Mouse (Mus musculus): ENCODE measurements around the gene Ano2. TPM values are rescaled to one million over a fixed set of nuclear protein-coding genes. Genes with fewer than 3 reads are reported as not detected.

Ano2 gene
- polyA plus RNA-seq, 1 experiment from 2014 or later: 0.25 TPM

GRCm38 (mm10) chr6:125748646-125749045 is 58.4 kb downstream of the Ano2 start:
- no peaks in the 10 kb centered on the region for H3K9me3 ChIP-seq (replicated peaks)
- H3K27me3 ChIP-seq: no peaks in the 10 kb centered on the region
- H3K36me3 ChIP-seq: no peaks in the 10 kb centered on the region
- H3K4me2 ChIP-seq (replicated peaks): no peak overlapping the region
- no peak overlapping the region for H3K4me3 ChIP-seq
- ATAC-seq (ENCODE audit: low FRiP score): no peak
- no peak overlapping the region for H3K9ac ChIP-seq
- WGBS: 52% methylated on average over 3 of the region's 3 CpGs
- no peak overlapping the region for H3K27ac ChIP-seq
- H3K4me1 ChIP-seq: peaks cover 9% of the 10 kb centered on the region; the same call in 1 of the 2 replicates

DNA sequence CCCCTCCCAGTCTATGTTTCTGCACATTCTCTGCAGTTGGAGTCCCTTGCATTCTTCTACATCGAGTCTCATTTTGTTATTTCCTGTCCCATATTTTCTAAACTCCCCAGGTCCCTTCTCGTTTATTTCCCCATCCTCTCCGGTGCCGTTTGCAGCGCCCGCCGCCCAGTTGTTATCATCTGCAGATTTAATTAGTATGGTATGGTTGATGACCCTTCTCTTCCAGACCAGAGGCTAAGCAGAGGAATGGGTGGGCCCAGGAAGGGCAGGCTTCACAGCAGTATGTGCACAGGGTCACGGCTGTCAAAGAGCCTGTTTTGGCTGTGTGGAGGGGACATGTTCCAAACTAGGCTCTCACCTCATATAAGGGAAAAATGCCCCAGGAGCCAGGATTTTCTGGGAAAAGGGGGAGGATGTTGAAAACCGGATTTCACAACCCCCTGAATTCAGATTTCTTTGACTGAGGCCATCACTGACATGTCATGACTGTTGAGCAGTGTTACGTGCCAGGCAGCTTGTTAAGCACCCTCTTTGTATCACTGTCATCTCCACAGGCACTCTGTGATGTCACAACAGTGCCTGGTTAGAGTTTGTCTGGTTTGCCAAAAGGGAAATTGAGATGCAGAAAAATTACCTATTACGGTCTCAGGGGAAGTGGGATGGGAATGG is 72.8 kb downstream of the Ano2 start:
- Histone ChIP-seq H3K27me3 (no peaks in the 10 kb centered on the region), H3K4me2 (replicated peaks) (no peak overlapping the region), H3K27ac (no peak overlapping the region), H3K9me3 (replicated peaks) (no peaks in the 10 kb centered on the region), H3K4me1 (no peaks in the 10 kb centered on the region), H3K4me3 (no peak overlapping the region), H3K9ac (no peak overlapping the region), H3K36me3 (no peaks in the 10 kb centered on the region)
- ATAC-seq (ENCODE audit: low FRiP score): no peak
- 80% methylated on average over 11 of the region's 11 CpGs for WGBS

GRCm38 (mm10) chr6:125773256-125773655 is 83.0 kb downstream of the Ano2 start:
- no peak overlapping the region for H3K4me2 ChIP-seq (replicated peaks)
- ATAC-seq (ENCODE audit: low FRiP score): no peak
- H3K4me1 ChIP-seq: no peaks in the 10 kb centered on the region
- no peak overlapping the region for H3K4me3 ChIP-seq
- H3K36me3 ChIP-seq: no peaks in the 10 kb centered on the region
- H3K27me3 ChIP-seq: no peaks in the 10 kb centered on the region
- H3K9me3 ChIP-seq (replicated peaks): no peaks in the 10 kb centered on the region
- 42% methylated on average over 5 of the region's 5 CpGs for WGBS
- H3K9ac ChIP-seq: no peak overlapping the region
- H3K27ac ChIP-seq: no peak overlapping the region

DNA sequence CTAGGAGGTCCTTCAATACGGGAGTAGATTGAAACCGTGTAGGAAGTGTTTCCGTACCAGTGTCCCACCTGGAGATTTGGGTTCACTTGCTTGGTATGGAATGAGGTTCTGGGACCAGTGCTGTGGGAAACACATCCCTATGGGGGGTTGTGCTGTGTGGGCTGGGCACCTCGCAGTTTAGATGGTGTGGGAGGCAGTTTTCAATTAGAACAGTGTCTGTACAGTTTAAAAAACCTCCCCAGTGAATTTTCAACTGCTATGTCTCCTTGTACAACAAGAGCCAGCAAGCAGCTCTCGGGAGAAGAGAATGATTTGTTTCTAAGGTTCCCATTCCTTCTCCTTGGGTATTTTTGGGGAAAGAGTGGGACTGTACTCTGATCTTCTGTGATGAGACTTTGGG is 86.1 kb downstream of the Ano2 start:
- no peaks in the 10 kb centered on the region for H3K9me3 ChIP-seq (replicated peaks)
- H3K27me3 ChIP-seq: no peaks in the 10 kb centered on the region
- no peaks in the 10 kb centered on the region for H3K36me3 ChIP-seq
- H3K9ac ChIP-seq: no peak overlapping the region
- H3K4me1 ChIP-seq: no peaks in the 10 kb centered on the region
- no peak overlapping the region for H3K27ac ChIP-seq
- no peak for ATAC-seq (ENCODE audit: low FRiP score)
- no peak overlapping the region for H3K4me2 ChIP-seq (replicated peaks)
- WGBS: 78% methylated on average over 5 of the region's 5 CpGs
- no peak overlapping the region for H3K4me3 ChIP-seq

- Histone ChIP-seq H3K36me3 (no peaks in the 10 kb centered on the region), H3K9ac (no peak overlapping the region), H3K9me3 (replicated peaks) (no peaks in the 10 kb centered on the region), H3K4me2 (replicated peaks) (no peak overlapping the region), H3K27ac (no peak overlapping the region), H3K4me3 (no peak overlapping the region), H3K4me1 (no peaks in the 10 kb centered on the region), H3K27me3 (no peaks in the 10 kb centered on the region)
- ATAC-seq (ENCODE audit: low FRiP score): no peak
- 71% methylated on average over 8 of the region's 8 CpGs for WGBS
These were observed 112.7 kb downstream of the Ano2 start for GRCm38 (mm10) chr6:125802954-125803353.

GRCm38 (mm10) chr6:125803364-125804011 is 113.3 kb downstream of the Ano2 start:
- Histone ChIP-seq H3K9me3 (replicated peaks) (no peaks in the 10 kb centered on the region), H3K27me3 (no peaks in the 10 kb centered on the region), H3K4me1 (no peaks in the 10 kb centered on the region), H3K9ac (no peak overlapping the region), H3K27ac (no peak overlapping the region), H3K4me2 (replicated peaks) (0 out of 2 replicates have a peak overlapping the region, but pooled peaks have one; percentile 0), H3K36me3 (no peaks in the 10 kb centered on the region), H3K4me3 (no peak overlapping the region)
- 53% methylated on average over 20 of the region's 20 CpGs for WGBS
- ATAC-seq (ENCODE audit: low FRiP score): no peak

GRCm38 (mm10) chr6:125808996-125809649 is 118.9 kb downstream of the Ano2 start:
- 65% methylated on average over 9 of the region's 9 CpGs for WGBS
- Histone ChIP-seq H3K27ac (no peak overlapping the region), H3K4me1 (no peaks in the 10 kb centered on the region), H3K27me3 (no peaks in the 10 kb centered on the region), H3K36me3 (no peaks in the 10 kb centered on the region), H3K4me3 (no peak overlapping the region), H3K9ac (no peak overlapping the region), H3K9me3 (replicated peaks) (no peaks in the 10 kb centered on the region), H3K4me2 (replicated peaks) (no peak overlapping the region)
- no peak for ATAC-seq (ENCODE audit: low FRiP score)

GRCm38 (mm10) chr6:125811395-125811794 is 121.2 kb downstream of the Ano2 start:
- Histone ChIP-seq H3K27ac (no peak overlapping the region), H3K4me1 (no peaks in the 10 kb centered on the region), H3K4me3 (no peak overlapping the region), H3K9me3 (replicated peaks) (no peaks in the 10 kb centered on the region), H3K4me2 (replicated peaks) (no peak overlapping the region), H3K9ac (no peak overlapping the region), H3K27me3 (no peaks in the 10 kb centered on the region), H3K36me3 (no peaks in the 10 kb centered on the region)
- 43% methylated on average over 2 of the region's 2 CpGs for WGBS
- ATAC-seq (ENCODE audit: low FRiP score): no peak

DNA sequence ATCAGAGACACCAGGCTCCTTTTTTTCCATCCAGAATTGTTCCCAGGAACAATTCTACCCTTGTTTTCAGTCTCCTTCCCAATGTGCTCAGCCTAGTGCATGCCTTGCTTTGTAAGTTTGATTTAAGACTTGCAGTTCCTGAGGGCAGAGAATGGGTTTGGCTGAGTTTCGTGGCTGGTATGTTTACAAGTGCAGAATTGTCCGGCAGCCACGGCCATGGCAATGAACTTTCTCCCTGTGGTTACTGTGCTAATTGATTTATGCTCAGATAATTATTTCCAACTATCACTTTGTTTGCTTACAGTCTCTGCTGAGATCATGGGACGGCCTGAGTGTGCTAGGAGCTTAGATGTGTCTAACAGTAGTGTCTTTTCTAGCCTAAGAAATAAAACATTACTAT is 147.9 kb downstream of the Ano2 start:
- H3K27me3 ChIP-seq: no peaks in the 10 kb centered on the region
- 81% methylated on average over 4 of the region's 4 CpGs for WGBS
- H3K27ac ChIP-seq: no peak overlapping the region
- no peak for ATAC-seq (ENCODE audit: low FRiP score)
- H3K36me3 ChIP-seq: no peaks in the 10 kb centered on the region
- H3K9me3 ChIP-seq (replicated peaks): no peaks in the 10 kb centered on the region
- H3K9ac ChIP-seq: no peak overlapping the region
- no peaks in the 10 kb centered on the region for H3K4me1 ChIP-seq
- H3K4me2 ChIP-seq (replicated peaks): no peak overlapping the region
- H3K4me3 ChIP-seq: no peak overlapping the region

GRCm38 (mm10) chr6:125841284-125841683 is 151.1 kb downstream of the Ano2 start:
- Histone ChIP-seq H3K4me3 (no peak overlapping the region), H3K9ac (no peak overlapping the region), H3K4me2 (replicated peaks) (no peak overlapping the region), H3K9me3 (replicated peaks) (no peaks in the 10 kb centered on the region), H3K27ac (no peak overlapping the region), H3K36me3 (no peaks in the 10 kb centered on the region), H3K27me3 (no peaks in the 10 kb centered on the region), H3K4me1 (no peaks in the 10 kb centered on the region)
- ATAC-seq (ENCODE audit: low FRiP score): no peak
- 82% methylated on average over 3 of the region's 3 CpGs for WGBS

GRCm38 (mm10) chr6:125851196-125851595 is 161.0 kb downstream of the Ano2 start:
- WGBS: 84% methylated on average over 4 of the region's 4 CpGs

GRCm38 (mm10) chr6:125858294-125858693 is 168.1 kb downstream of the Ano2 start:
- Histone ChIP-seq H3K4me3 (no peak overlapping the region), H3K27me3 (no peaks in the 10 kb centered on the region), H3K36me3 (no peaks in the 10 kb centered on the region), H3K27ac (no peak overlapping the region), H3K9me3 (replicated peaks) (no peaks in the 10 kb centered on the region), H3K4me1 (no peaks in the 10 kb centered on the region), H3K4me2 (replicated peaks) (no peak overlapping the region), H3K9ac (no peak overlapping the region)
- 74% methylated on average over 1 of the region's 1 CpGs for WGBS
- ATAC-seq (ENCODE audit: low FRiP score): no peak

More at GRCm38 (mm10) chr6:125851196-125851595, 161.0 kb downstream of the Ano2 start:
- Histone ChIP-seq H3K9me3 (replicated peaks) (no peaks in the 10 kb centered on the region), H3K36me3 (no peaks in the 10 kb centered on the region), H3K9ac (no peak overlapping the region), H3K27ac (no peak overlapping the region), H3K4me2 (replicated peaks) (no peak overlapping the region), H3K4me1 (no peaks in the 10 kb centered on the region), H3K27me3 (no peaks in the 10 kb centered on the region), H3K4me3 (no peak overlapping the region)
- no peak for ATAC-seq (ENCODE audit: low FRiP score)

Data from hindbrain, embryonic 12.5 days (tissue).